Mouse (Mus musculus) olfactory bulb, adult 2 months (tissue): ENCODE measurements around the gene Wdr5.

Experiments
- CTCF ChIP-seq: fragments of 200-500 bp; IDR thresholded peaks from 2 replicates; pipeline ENCODE4 v1.5.1; 2012; ENCODE audit warnings: low read depth, mild to moderate bottlenecking, low read length, moderate library complexity; ENCODE audit not compliant: insufficient read depth
- POLR2A ChIP-seq: fragments of 200-500 bp; IDR thresholded peaks from 2 replicates; pipeline ENCODE4 v1.6.1; 2012; ENCODE audit warnings: mild to moderate bottlenecking, low read depth, low read length, moderate library complexity; ENCODE audit not compliant: insufficient read depth

- no peak for TF ChIP-seq CTCF
- TF ChIP-seq POLR2A, result no peak
Measured at GRCm38 (mm10) chr2:27486725-27487124, 28.2 kb upstream of the Wdr5 start.
